ENCODE assay signal across 11 mouse cellular contexts in genomic region chr10:25207866-25208265, GRCm38 (mm10).
DNase-seq lines count a peak whose midpoint lies in the region; ATAC-seq and TF ChIP-seq lines count a peak whose summit lies in the region.
"Had no signal": no experiment of that assay in that cellular context is flagged by ENCODE, and none has a peak within 500 bp of the region (broad histone marks: within the 10 kb centered on the region; RNA-seq: fewer than 3 reads in every experiment).

No protein-coding gene starts in this region.

- H3K27me3 ChIP-seq in hindbrain, postnatal 0 days (ENCODE audit: insufficient read depth, low read length), result no peaks in the 10 kb centered on the region
- no peaks in the 10 kb centered on the region for H3K27me3 ChIP-seq in hindbrain, embryonic 12.5 days
- H3K27me3 ChIP-seq in midbrain, embryonic 14.5 days (ENCODE audit: control insufficient read depth, insufficient read depth, low read length), result no peaks in the 10 kb centered on the region
- H3K27me3 ChIP-seq in midbrain, embryonic 13.5 days, result no peaks in the 10 kb centered on the region
- H3K27me3 ChIP-seq in stomach, postnatal 0 days (ENCODE audit: control insufficient read depth, insufficient read depth, low read length), result no peaks in the 10 kb centered on the region
- H3K27me3 ChIP-seq in thymus, adult 2 months (ENCODE audit: control insufficient read depth, insufficient read depth, low read length), result no peaks in the 10 kb centered on the region
- H3K27me3 ChIP-seq: forebrain, embryonic 13.5 days; heart, embryonic 13.5 days had no signal

- H3K9me3 ChIP-seq in hindbrain, postnatal 0 days (ENCODE audit: low read length), result no peaks in the 10 kb centered on the region
- no peaks in the 10 kb centered on the region for H3K9me3 ChIP-seq in hindbrain, embryonic 12.5 days (replicated peaks)
- H3K9me3 ChIP-seq in midbrain, embryonic 14.5 days (ENCODE audit: control insufficient read depth, low read length), result no peaks in the 10 kb centered on the region
- H3K9me3 ChIP-seq in midbrain, embryonic 13.5 days, result no peaks in the 10 kb centered on the region
- H3K9me3 ChIP-seq in stomach, postnatal 0 days (ENCODE audit: control insufficient read depth, low read length), result no peaks in the 10 kb centered on the region
- H3K9me3 ChIP-seq: embryonic facial prominence, embryonic 10.5 days; forebrain, embryonic 13.5 days; heart, embryonic 13.5 days had no signal

- no peak overlapping the region for H3K27ac ChIP-seq in hindbrain, postnatal 0 days
- H3K27ac ChIP-seq in hindbrain, embryonic 12.5 days, result no peak overlapping the region
- H3K27ac ChIP-seq in midbrain, embryonic 14.5 days (replicated peaks; ENCODE audit: low read depth, low read length), result no peak overlapping the region
- no peak overlapping the region for H3K27ac ChIP-seq in midbrain, embryonic 13.5 days
- no peak overlapping the region for H3K27ac ChIP-seq in stomach, postnatal 0 days (replicated peaks)
- H3K27ac ChIP-seq in thymus, adult 2 months (ENCODE audit: control insufficient read depth, insufficient read depth, low read length), result no peak overlapping the region; the same call in 1 of the 2 replicates
- H3K27ac ChIP-seq: embryonic facial prominence, embryonic 10.5 days; forebrain, embryonic 13.5 days; heart, embryonic 13.5 days had no signal

- peak; percentile 31 for DNase-seq in hindbrain, postnatal 0 days (ENCODE audit: low spot score)
- DNase-seq in midbrain, embryonic 14.5 days, result peak; percentile 16
- DNase-seq in brain, embryonic 14.5 days (ENCODE audit: low read depth), result peak; percentile 4
- no peak for DNase-seq in stomach, postnatal 0 days (ENCODE audit: low spot score)
- no peak for DNase-seq in thymus, adult 2 months

- H3K4me2 ChIP-seq in hindbrain, postnatal 0 days (ENCODE audit: low read depth, low read length), result no peak overlapping the region
- H3K4me2 ChIP-seq in hindbrain, embryonic 12.5 days (replicated peaks), result no peak overlapping the region
- H3K4me2 ChIP-seq in midbrain, embryonic 14.5 days (ENCODE audit: low read length), result no peak overlapping the region
- no peak overlapping the region for H3K4me2 ChIP-seq in midbrain, embryonic 13.5 days (replicated peaks)
- H3K4me2 ChIP-seq in stomach, postnatal 0 days (replicated peaks; ENCODE audit: low read depth), result no peak overlapping the region
- H3K4me2 ChIP-seq: forebrain, embryonic 13.5 days; heart, embryonic 13.5 days had no signal

- no peak overlapping the region for H3K4me3 ChIP-seq in hindbrain, postnatal 0 days (ENCODE audit: low read length)
- H3K4me3 ChIP-seq in hindbrain, embryonic 12.5 days, result no peak overlapping the region
- H3K4me3 ChIP-seq in midbrain, embryonic 14.5 days (replicated peaks; ENCODE audit: low read depth, low read length), result no peak overlapping the region
- no peak overlapping the region for H3K4me3 ChIP-seq in midbrain, embryonic 13.5 days (replicated peaks)
- H3K4me3 ChIP-seq in stomach, postnatal 0 days (ENCODE audit: low read depth, low read length), result no peak overlapping the region
- no peak overlapping the region for H3K4me3 ChIP-seq in thymus, adult 2 months (ENCODE audit: control insufficient read depth, insufficient read depth, low read length)
- H3K4me3 ChIP-seq: embryonic facial prominence, embryonic 10.5 days; forebrain, embryonic 13.5 days; heart, embryonic 13.5 days had no signal

- no peak for TF ChIP-seq POLR2A in brain, embryonic 14.5 days (IDR thresholded peaks at IDR 0.05; ENCODE audit: borderline replicate concordance, extremely low read depth, insufficient read depth, insufficient read length, poor library complexity, severe bottlenecking)
- TF ChIP-seq POLR2A in thymus, adult 2 months (IDR thresholded peaks at IDR 0.05; ENCODE audit: control insufficient read depth, extremely low read depth, insufficient read depth, low read length, poor library complexity), result no peak

- no peak for TF ChIP-seq EP300 in stomach, postnatal 0 days (optimal IDR thresholded peaks at IDR 0.05)

- H3K9ac ChIP-seq in hindbrain, postnatal 0 days (replicated peaks; ENCODE audit: low read length), result no peak overlapping the region
- no peak overlapping the region for H3K9ac ChIP-seq in hindbrain, embryonic 12.5 days
- H3K9ac ChIP-seq in midbrain, embryonic 14.5 days (replicated peaks; ENCODE audit: low read length), result no peak overlapping the region
- H3K9ac ChIP-seq in midbrain, embryonic 13.5 days (replicated peaks), result no peak overlapping the region
- no peak overlapping the region for H3K9ac ChIP-seq in stomach, postnatal 0 days (ENCODE audit: low read length)
- H3K9ac ChIP-seq: forebrain, embryonic 13.5 days; heart, embryonic 13.5 days had no signal

- ATAC-seq in hindbrain, postnatal 0 days, result peak; percentile 63; the same call in 1 of the 2 replicates
- ATAC-seq in hindbrain, embryonic 12.5 days (ENCODE audit: low FRiP score), result no peak
- ATAC-seq in midbrain, embryonic 14.5 days (ENCODE audit: low FRiP score, low TSS enrichment), result no peak; the same call in 1 of the 2 replicates
- ATAC-seq in midbrain, embryonic 13.5 days, result no peak
- ATAC-seq in stomach, postnatal 0 days (ENCODE audit: low FRiP score, low TSS enrichment), result no peak
- ATAC-seq: activated CD4-positive, CD25-positive, alpha-beta regulatory T cell, adult 4 months; forebrain, embryonic 13.5 days had no signal

- no peaks in the 10 kb centered on the region; the same call in 1 of the 2 replicates for H3K4me1 ChIP-seq in hindbrain, postnatal 0 days (ENCODE audit: insufficient read depth, low read length)
- H3K4me1 ChIP-seq in hindbrain, embryonic 12.5 days, result 0 out of 2 replicates have a peak, but pooled peaks cover 3% of the 10 kb centered on the region
- H3K4me1 ChIP-seq in midbrain, embryonic 14.5 days (ENCODE audit: control insufficient read depth, insufficient read depth, low read length), result no peaks in the 10 kb centered on the region
- H3K4me1 ChIP-seq in midbrain, embryonic 13.5 days (replicated peaks), result peaks cover 5% of the 10 kb centered on the region; the same call in 1 of the 2 replicates
- H3K4me1 ChIP-seq in stomach, postnatal 0 days (replicated peaks; ENCODE audit: control insufficient read depth, insufficient read depth), result no peaks in the 10 kb centered on the region
- H3K4me1 ChIP-seq in thymus, adult 2 months (replicated peaks; ENCODE audit: control insufficient read depth, insufficient read depth, low read length), result no peaks in the 10 kb centered on the region
- H3K4me1 ChIP-seq: forebrain, embryonic 13.5 days; heart, embryonic 13.5 days had no signal

- peak; percentile 56 for TF ChIP-seq CTCF in hindbrain, postnatal 0 days (IDR thresholded peaks at IDR 0.05; ENCODE audit: low read depth)
- TF ChIP-seq CTCF in brain, embryonic 14.5 days (IDR thresholded peaks at IDR 0.05; ENCODE audit: borderline replicate concordance, extremely low read depth, insufficient read depth, insufficient read length), result peak; percentile 25; the same call in 1 of the 2 replicates
- peak; percentile 40; the same call in 1 of the 2 replicates for TF ChIP-seq CTCF in stomach, postnatal 0 days (IDR thresholded peaks at IDR 0.05; ENCODE audit: low read depth)
- no peak for TF ChIP-seq CTCF in thymus, adult 2 months (IDR thresholded peaks at IDR 0.05; ENCODE audit: borderline replicate concordance, control insufficient read depth, extremely low read depth, insufficient read depth, low read length, poor library complexity)

- no peaks in the 10 kb centered on the region for H3K36me3 ChIP-seq in hindbrain, postnatal 0 days (ENCODE audit: insufficient read depth, low read length)
- no peaks in the 10 kb centered on the region for H3K36me3 ChIP-seq in hindbrain, embryonic 12.5 days
- no peaks in the 10 kb centered on the region for H3K36me3 ChIP-seq in midbrain, embryonic 14.5 days (ENCODE audit: control insufficient read depth, insufficient read depth, low read length)
- no peaks in the 10 kb centered on the region for H3K36me3 ChIP-seq in midbrain, embryonic 13.5 days
- H3K36me3 ChIP-seq in stomach, postnatal 0 days (ENCODE audit: control insufficient read depth, insufficient read depth, low read length), result no peaks in the 10 kb centered on the region
- no peaks in the 10 kb centered on the region for H3K36me3 ChIP-seq in thymus, adult 2 months (ENCODE audit: control insufficient read depth, insufficient read depth, low read length)
- H3K36me3 ChIP-seq: embryonic facial prominence, embryonic 10.5 days; heart, embryonic 13.5 days had no signal

- 44% methylated on average over 6 of the region's 6 CpGs for WGBS in hindbrain, postnatal 0 days
- WGBS in hindbrain, embryonic 12.5 days, result 40% methylated on average over 6 of the region's 6 CpGs
- 44% methylated on average over 6 of the region's 6 CpGs for WGBS in midbrain, embryonic 14.5 days
- WGBS in midbrain, embryonic 13.5 days, result 39% methylated on average over 6 of the region's 6 CpGs
- 60% methylated on average over 6 of the region's 6 CpGs for WGBS in stomach, postnatal 0 days
- 83% methylated on average over 6 of the region's 6 CpGs for WGBS in thymus, adult 2 months

Comparison
In these comparisons a context has a peak if more than half of its experiments do, and no peak if none do; other contexts are left out.
1. DNase-seq: peak in hindbrain, postnatal 0 days (single experiment), midbrain, embryonic 14.5 days (single experiment) and brain, embryonic 14.5 days (single experiment); none in stomach, postnatal 0 days (single experiment) and thymus, adult 2 months (single experiment).